Mouse (Mus musculus) T-helper 2 cell (primary cell): ENCODE measurements around the gene Fbxl17.

Source experiments
- in situ Hi-C: fragments of 300-600 bp; cut with MboI, MseI; formaldehyde crosslinking; loops from one replicate; pipeline ENCODE4 v1.15.1; 2025; ENCODE audit warnings: high pct_unique_total_duplicates

The Fbxl17 gene

DNA sequence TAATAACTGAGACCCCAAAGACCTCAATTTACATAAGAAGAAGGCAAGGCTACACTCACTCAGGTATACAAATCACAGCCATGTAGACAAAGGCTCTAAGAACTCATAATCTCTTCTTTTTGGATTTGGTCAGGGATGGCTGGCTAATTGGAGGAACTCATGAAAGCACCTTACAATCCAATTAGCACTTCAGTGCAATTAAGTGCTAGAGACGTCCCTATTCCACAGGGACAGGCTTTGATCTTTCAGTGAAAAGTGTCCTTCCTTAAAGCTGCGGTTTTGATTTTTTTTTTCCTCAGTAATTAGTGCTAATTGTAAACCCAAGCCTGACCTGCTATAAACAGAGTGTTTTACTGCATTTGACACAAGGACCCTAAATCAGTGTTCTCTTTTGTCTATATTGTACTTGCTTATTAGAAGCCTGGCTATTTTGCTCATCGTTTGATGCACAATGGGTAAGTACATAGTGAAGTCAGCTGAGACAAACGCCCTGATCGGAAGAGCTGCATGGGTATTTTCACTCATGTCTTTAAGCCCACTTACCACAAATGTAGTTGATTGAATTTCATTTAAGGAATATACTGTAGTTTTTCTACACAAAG is 327.8 kb downstream of the Fbxl17 start:
- in situ Hi-C loops = no loop called here

DNA sequence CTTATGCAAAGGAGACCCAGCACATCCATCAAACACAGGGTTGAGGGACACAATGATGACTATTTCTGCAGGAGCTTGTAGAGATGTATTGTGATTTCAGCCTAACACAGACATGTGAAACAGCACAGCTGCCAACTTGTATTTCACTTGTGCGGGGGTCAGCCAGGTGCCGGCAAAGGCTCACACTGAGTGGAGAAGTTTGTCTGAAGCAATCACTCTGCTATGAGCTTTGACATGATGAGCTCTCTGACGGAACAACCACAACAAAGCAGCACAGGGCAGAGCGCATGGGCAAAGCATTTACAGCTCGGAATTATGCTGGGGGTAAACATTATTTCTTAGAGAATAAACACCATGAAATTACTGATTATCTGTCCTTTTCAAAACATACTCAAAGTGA is 328.6 kb downstream of the Fbxl17 start:
- in situ Hi-C loops = no loop called here

DNA sequence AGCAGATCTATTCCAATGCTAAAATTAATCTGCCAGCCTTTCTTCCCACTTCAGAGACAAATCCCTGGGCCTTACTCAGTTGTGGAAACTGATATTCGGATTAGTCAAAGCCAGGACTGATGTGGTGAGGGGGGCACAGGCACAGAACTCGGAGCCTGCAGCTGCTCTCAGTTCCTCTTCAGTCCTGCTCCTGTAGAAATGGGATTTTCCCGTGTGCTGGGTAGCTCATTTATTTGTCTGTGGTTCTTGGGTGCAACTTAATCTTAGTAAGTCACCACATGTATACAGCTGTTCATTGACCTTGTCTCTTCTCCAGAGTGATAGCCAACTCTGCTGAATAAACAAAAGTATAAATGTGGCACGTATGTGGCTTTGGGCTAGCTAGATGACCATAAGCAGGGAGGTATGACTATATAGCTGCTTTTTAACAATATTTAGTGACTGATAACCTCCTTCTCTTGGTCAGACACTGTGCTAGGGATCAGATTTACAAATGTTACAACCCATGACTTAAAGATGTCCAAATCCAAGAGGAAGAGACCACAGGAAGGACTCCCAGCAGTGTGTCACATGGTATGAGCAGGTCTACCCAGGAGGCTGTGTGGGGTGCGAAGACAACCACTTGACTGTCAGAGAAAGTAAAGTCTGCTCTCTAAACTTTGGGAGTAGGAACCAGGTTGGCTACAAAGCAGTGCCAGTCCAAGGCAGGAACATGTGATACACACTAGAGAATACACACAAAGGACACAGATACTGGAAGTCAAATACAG is 331.6 kb downstream of the Fbxl17 start:
- in situ Hi-C loops = no loop called here

GRCm38 (mm10) chr17:63167248-63167647 is 332.6 kb downstream of the Fbxl17 start:
- in situ Hi-C loops = no loop called here

- in situ Hi-C loops = no loop called here
Observed at GRCm38 (mm10) chr17:63166692-63167091, 333.1 kb downstream of the Fbxl17 start.

DNA sequence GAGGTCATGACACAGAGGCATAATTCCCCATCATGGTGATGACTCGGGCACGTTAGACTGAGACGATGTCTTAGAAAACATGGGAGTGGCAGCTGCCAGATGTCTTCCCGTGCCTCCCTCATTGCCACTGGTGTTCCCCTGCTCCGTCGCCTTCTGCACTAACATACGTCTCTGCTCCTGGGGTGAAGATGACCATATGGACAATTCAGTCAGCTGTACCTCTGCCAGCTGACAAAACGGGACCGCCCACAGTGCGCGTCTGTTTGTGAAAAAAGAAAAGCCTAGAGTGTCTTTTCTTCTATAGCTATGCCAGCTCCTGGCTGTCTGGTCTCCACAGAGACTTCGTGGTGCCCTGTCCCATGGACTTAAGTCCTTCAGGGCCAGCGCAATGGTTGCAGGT is 334.0 kb downstream of the Fbxl17 start:
- in situ Hi-C loops = no loop called here

DNA sequence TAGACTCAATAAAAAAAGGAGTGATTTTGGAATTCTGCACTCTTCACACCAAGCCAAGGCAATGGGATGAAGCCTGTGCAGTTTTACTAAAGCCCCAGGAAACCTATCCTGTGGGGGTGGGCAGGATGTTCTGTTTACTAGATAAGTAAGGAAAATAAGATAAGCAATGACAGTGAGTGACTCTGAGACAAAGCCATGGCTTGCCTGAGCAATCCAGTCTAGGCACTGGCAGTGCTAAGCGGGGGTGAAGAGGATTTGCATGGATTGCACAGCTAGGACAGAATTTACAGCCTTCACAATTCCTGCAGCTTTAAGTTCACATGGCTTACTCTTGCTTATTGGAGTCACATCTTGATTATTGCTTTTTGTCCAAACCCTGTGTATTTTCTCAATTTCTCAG is 335.5 kb downstream of the Fbxl17 start:
- in situ Hi-C loops = no loop called here

DNA sequence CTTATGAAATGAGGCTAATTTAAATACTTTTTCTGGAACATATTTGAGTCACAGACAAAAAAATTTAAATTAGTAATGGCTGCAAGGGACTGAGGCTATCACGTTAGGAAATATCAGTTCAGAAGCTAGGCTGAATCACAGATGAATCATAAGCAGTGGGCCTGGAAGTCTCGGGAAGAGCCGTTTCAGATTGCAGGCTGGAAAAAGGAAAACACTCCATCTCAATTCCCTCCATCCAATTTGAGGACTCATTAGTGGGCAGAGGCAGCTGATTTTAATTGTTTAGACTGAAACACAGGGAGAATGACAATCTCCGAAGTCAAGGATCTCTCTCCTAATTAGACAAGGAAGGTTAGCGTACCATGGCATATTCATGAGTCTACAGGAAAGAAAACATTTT is 337.9 kb downstream of the Fbxl17 start:
- in situ Hi-C loops = no loop called here

DNA sequence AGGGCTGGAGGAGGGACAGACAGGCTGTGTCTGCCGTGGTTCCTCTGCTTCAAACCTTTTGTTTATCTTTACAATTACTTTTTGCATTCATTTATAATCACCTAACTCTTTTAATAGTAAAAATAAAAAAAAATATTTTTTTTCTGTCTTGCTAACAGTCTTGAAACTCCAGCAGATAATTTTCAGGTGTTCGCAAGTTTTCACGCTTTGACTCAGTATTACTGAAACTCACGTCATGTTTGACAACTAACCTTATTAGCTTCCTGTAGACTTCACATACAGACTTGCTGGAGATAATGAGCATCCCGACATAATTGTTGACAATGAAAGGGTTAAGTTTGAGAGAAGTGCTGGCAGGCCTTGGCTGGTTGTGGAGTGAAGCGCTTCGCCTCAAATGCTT is 340.6 kb downstream of the Fbxl17 start:
- in situ Hi-C loops = no loop called here

- in situ Hi-C loops = no loop called here
Observed at GRCm38 (mm10) chr17:63158436-63158835, 341.4 kb downstream of the Fbxl17 start.

DNA sequence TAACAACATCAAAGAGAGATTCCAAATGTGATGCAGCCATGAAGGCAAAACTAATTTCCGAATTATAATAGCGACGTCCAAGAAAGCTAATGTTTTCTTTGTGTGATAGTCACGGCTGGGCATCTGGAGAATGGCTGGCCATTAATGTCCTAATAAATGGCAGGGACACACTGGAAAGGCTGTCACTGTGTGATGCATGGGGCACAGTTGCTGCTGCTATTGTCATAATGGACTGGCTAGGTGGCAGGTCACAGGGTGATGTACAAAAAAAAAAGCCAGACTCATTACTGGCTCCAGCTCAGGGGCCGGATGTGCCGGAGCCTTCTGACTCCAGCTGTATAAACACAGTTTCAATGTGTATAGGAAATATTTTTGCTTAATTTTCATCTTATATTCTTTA is 341.9 kb downstream of the Fbxl17 start:
- in situ Hi-C loops = no loop called here

GRCm38 (mm10) chr17:63157019-63157418 is 342.8 kb downstream of the Fbxl17 start:
- in situ Hi-C loops = no loop called here

GRCm38 (mm10) chr17:63146514-63146913 is 353.3 kb downstream of the Fbxl17 start:
- in situ Hi-C loops = no loop called here

- in situ Hi-C loops = no loop called here
Observed at GRCm38 (mm10) chr17:63145751-63146491, 353.9 kb downstream of the Fbxl17 start.

DNA sequence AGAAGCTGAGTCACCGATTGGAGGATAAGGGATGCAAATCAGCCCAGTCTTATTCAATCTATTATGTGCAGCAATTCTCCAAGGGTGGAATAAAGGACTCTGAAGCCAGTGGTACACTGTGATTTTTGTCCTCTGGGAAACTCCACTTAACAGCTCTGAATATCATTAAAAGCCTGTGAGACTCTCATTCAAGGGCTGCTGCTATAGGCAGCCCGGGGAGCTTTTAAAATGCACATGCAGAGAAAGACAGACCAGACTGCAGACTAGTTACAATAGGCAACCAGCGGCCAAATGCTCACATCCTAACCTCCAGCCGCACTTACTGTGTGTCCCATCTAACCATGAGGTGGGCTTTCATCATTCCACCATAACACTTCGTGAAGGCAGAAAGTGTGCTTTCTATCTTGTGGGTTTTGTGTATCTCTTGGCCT is 354.5 kb downstream of the Fbxl17 start:
- in situ Hi-C loops = no loop called here

DNA sequence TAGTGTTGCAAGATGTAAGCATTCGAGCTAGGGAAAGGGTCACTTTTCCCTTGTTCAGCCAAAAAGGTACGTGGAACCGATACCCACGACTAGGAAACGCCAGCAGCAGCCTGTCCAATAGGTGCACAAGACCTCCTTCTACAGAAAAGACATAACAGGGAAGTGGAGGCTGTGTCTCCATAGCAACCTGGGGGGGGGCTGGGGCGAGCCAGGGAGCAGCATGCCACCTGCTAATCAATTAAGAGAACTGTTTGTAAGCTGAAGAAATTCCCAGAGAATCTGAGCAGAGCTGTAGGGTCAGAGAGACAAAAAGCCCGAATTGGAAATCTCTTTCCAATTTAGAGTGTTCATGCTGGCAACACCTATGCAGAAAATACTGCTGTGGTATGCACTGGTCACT is 356.0 kb downstream of the Fbxl17 start:
- in situ Hi-C loops = no loop called here

- in situ Hi-C loops = no loop called here
Observed at GRCm38 (mm10) chr17:63134805-63135204, 365.0 kb downstream of the Fbxl17 start.

GRCm38 (mm10) chr17:63122427-63122826 is 377.4 kb downstream of the Fbxl17 start:
- in situ Hi-C loops = no loop called here

DNA sequence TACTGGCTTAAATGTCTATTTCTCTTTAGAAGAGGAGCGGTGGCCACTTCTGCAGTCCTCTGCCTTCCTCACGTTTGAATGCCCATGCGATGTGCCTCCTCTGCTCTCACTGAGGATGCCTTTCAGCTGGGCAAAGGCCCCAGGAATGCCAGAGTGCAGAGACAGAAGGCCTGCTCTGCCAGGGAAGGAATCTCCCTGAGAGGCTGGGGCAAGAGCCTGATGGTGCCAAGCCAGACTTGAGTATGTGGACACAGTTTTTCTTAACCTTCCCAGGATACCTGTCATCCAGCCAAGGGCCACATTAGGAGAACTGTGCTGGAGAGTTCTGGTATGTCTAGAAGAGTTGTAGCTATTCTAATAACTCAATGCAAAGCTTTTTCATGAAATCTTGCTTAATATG is 380.1 kb downstream of the Fbxl17 start:
- in situ Hi-C loops = no loop called here

DNA sequence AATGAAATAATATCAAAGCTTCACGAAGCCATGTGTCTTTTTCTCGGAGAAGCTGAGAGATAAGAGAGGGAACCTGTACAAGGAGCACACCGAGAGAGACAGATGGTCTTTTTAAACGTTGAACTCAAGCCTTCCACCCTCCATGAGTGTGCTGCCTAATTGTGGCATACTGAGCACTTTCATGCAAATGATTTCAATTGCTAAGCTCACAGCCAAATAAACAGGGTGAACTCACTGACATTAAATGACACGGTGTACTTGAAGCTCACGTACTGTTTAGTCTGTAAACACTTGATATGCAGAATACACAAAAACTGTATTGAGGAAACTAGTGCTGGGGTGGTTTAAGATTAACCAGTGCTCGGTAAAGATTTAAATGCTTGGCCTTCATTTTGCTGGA is 380.7 kb downstream of the Fbxl17 start:
- in situ Hi-C loops = no loop called here

GRCm38 (mm10) chr17:63117130-63117529 is 382.7 kb downstream of the Fbxl17 start:
- in situ Hi-C loops = no loop called here

DNA sequence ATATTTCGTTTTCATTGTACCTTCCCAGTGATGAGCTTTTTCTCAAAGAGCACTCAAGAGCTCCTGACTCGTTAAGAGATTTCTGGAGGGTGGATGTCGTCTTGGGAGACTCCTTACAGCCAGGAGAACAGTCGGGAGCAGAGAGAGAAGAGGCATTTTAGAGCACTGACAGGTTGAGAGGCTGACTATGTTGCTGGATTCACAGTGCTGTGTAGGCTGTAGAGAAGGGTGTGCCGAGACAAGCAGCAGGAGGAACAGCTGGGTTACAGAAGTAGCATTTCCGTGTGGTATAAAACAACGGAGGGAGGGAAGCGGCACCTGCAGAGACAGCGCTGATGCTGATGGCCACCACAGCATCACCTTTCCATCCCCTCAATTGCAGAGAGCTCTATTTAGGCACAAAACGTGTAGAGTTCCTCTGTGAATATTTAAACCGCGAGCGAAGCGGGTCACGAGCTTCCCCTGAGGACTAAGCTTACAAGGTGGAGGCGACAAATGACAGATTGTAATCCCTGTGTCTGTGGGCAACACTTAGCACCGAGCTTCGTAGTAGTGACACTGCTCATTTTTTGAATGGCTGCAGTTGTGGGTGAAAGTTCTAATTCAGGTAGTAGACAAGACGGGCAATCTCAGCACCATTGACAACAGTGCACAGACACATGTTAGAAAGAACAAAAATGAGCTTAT is 385.3 kb downstream of the Fbxl17 start:
- in situ Hi-C loops = no loop called here
